Mouse (Mus musculus): ENCODE data around the gene Sestd1.

Sestd1 gene

DNA sequence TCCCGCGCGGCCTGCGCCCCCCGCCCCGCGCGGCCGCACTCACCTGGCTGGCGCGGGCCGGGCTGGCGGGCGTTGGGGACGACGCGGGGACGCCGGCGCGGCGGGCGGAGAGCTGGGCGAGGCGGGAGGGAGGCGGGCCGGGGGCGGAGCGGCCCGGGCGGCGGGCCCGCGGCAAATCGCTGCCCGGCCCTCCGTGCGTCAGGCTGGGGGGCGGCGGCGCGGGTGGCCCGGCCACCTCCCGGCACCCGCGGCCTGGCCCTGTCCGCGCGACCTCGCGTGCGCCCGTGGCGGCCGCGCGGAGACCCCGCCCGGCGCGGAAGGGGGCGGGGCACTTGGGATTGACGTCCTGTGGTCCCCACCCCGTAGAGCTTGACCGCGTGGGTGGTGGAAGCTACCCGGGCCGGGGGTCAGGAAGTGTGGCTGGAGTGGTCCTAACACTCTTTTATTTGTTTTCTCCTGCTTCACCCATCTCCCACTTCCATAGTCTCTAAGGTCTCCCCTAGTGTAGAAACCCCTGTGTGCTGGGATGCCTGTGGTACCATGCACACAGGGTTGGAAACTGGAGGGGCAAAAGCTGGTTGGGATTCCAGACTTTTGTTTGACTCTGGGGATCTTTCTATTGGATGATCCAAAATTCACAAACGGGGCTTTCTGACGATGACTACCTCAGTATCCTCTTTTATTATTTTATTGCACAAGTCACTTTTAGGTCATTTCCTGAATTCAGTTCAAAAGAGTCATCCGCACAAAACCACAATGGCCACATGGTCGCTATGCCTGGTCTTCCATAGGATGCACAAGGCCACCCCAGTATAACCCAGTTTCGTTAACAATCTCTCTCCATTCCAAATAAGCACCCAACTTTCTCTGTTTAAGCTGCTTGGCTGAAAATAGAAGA lies at the start of gene Sestd1:
Gene Sestd1 (minus strand): TSS at position 81 of the 898 bp plus-strand sequence.
- peak; percentile 74 for DNase-seq

DNA sequence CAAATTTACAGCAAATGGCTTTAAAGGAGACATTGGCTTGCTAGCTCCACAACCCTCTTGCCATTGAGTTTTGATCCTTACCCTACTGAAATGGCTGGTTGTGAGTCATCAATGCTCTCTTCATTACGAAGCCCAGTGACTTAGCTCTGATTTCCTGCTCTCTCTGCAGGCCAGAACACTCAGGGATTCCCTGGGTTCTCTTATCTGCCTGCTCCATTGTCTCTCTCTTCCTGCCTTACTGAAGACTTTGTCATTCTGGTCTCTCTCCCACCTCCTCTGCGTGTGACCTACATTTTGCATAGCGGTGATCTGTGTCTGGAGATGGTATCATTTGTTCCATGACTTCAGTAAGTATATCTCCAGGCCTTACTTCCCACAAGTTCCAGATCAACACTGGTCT lies 46.9 kb upstream of the Sestd1 start:
- no peak for DNase-seq

DNA sequence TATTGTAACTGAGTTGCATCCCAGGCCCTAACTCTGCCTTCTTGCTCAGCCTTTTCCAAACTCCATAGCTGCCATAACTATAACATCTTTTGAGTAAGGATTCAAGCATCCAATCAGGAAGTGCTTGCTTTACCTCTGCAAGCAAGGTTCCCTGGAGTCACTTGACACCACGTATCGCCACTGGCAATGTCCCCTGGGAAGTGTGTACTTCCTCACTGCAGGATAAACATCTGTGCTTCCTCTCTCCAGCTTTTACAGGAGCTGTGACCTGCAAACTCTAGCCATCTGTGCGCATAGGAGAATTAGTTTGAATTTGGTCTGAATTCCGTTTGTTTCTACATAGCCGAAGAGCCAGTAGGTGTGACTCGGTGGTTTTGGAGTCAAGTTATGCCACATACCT lies 43.3 kb upstream of the Sestd1 start:
- DNase-seq, result no peak

DNA sequence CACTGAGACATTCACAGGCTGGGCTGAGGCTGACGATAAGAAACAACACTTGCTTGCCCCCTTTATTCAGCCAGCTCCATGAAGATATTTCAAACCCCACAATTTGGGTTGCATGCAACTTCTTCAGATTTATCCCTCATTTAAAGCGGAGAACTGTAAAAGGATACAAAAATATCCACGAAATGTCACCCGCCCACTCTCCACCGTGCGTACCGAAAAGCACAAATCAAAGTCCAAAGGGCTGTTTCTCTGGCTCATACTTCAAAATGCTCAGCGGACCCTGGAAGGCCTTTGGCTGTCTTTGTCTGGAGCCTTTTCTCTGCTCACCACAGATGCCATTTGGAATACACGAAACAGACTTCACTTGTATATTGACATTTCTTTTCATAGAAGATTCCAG lies 42.8 kb upstream of the Sestd1 start:
- DNase-seq, result no peak

DNA sequence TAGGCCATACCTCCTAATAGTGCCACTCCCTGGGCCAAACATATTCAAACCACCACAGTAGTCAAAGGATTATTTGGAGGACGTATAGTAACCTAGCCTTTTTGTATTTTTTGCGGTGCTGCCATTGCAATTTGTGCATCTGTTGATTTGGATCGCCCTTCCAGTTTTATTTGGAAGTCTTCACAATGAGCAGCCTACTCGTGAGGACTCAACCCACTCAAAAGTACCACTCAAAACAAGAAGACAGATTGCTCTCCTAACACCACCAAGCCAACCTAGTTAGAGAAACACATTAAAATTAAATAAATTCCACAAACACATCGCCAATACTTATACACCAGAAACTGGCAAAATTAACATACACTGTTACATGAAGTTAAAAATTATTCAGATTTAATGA lies 38.8 kb upstream of the Sestd1 start:
- DNase-seq, result no peak

DNA sequence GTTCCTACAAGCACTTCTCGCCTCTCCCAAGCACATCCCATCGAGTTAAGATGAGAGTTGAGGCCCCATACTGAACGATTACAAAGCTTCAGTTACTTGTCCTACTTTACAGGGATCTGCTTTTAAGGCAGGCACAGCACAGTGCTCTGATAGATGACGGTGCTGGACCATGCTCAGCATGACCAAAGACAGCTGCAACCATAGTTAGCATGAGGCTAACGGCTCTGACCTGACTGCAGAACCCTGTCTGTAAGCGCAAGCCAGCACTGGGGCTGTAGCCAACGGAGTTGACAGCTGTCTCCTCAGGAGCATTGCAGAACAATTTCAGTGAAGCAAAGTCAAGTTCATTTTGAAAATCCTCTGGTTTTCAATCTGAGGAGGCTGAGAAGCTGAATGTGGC lies 36.6 kb upstream of the Sestd1 start:
- peak; percentile 67 for DNase-seq

DNA sequence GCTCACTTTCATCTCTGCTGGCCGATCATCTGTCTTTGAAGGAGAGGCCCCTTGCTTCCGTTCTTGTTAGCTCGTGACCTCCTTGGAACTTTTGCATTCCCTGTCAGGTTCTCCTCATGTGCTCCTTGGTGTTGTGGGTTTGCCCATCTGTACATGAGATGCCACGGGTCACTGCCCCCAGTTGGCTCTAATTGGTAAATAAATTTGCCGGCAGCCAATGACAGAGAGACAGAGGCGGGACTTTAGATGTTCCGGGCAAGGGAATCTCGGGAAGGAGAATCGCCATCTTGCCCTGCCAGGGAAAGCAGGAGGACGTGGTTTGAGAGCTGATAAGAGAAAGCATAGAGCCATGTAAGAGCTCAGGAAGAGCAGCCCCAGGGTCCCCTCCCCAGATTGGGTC lies 33.5 kb upstream of the Sestd1 start:
- no peak for DNase-seq

DNA sequence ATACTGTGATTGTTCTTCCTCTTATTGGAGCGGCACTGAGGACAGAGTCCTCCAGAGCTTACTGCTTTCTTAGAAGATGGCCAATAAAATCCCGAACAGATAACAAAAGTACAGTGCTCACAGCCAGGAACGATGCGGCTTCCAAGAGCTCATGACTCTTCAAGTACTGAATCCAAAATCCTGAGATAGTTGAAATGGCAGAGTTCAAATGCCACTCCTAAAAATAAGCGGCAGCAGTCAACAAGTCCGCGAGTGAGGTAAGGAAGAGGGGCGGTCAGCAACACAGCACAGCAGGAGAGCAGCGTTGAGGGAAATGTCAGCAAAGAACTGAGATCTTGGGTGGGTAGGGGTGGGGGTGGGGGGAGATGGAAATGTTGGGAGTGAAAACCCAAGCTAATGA lies 32.2 kb upstream of the Sestd1 start:
- DNase-seq, result no peak

DNA sequence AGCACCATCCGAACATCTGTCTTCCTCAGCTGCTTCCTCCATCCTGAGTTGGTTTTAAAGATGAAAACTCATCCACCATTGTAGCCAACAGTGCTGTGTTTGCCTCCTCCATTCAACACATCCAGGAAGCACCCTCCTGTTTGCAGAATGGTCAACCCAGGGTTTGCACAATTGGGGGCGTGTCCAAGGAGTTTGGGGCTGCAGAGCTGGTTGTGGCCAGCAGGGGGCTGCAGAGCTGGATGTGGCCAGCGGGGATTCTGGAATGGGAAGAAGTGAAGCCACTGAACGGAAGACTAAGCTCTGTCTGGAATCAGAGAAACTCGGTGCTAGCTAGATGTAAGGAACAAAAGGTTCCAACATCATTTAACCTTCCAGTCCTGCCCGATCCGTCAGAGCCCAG lies 28.9 kb upstream of the Sestd1 start:
- DNase-seq, result peak; percentile 69

DNA sequence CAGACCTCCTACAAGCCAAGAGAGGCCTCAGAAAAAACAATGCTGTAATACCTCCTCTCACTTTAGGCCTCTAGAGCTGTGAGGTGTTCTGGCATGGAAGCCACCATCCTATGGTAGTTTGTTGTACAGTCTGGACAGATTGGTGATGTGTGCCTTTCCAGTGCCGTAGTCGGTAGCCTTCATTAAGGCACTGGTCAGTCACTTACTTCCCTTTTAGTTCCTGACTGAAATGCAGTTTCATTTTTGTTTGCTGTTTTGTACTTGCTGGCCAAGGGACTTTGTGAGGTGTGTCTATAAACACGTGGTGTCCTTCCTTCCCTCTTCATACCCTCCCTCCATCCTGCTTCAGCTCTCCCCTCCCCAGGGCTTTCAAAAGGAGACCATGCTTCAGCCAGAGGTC lies 24.1 kb upstream of the Sestd1 start:
- DNase-seq, result no peak

DNA sequence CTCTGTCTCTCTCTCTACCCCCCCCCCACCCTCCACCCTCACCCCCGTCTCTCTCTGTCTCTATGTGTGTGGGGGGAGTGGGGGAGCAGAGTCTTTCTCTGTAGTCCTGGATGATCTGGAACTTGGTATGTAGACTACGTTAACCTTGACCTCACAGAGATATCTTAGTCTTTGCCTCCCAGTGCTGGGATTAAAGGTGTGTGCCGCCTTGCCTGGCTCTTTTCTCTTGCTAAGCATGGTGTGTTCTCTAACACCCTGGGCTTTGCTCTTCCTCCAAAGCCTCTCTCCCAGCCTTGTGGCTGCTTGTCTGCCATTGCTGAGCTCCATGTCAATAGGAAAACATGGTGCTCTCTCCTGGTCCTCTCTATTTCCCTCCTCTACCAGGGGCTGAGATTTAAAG lies 23.3 kb upstream of the Sestd1 start:
- no peak for DNase-seq

DNA sequence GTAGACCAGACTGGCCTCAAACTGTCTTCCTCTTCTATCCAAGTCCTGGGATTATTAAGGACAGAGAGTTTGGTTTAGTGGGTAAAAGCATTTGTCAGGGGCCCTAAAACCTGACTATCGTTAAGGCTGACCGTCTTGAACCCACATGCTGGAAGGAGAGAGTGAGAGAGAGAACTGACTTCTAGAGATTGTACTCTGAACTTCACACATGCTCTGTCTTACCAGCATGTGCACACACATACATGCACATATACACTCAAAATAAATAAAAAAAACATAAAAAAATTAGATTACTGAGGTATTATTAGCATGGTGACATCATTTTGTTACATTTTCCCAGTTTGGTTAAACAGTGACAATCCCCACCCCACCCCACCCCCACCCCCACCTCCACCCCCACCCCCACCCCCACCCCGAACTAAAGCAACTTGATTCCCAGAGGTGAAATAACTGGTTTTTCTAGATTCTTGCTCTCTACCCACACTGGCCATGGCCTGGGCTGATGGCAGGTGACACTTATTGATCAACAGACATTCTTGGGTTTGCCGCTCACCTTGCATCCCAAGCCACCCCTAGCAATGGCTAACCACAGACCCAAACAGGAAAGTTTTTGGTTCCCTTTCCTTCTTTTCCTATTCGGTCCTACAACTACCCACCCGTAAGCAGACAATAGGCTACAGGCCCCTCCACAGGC lies 22.4 kb upstream of the Sestd1 start:
- no peak for DNase-seq

DNA sequence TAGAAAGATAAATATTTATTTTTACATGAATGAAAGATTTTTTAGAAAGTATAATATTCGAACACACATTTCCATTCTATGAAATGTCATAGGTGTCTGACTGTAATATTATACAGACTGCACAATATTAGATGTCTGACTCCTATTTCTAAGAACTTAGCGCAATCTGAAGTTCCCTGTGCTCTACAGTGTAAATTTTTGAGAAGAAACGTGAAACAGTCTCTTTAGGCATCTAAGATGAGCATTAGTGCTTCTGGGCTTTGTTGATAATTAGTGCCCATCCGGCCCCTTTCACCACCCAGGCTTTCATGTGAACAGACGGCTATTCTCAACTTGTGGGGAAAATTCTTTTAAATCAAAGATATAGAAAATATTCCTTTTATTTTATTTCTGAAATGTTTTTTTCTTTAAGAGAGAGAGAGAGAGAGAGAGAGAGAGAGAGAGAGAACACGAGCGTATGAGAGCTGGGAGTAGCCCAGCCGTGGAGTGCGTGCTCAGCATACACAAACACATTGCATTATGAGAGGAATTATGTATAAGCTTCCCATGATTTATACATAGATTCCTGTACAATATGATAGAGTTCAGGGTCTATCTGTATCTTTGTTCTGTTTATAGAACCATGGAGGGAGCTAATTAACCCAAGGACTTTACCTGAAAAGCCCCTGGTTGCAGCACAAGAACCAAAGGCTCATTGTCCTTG lies 21.4 kb upstream of the Sestd1 start:
- DNase-seq, result no peak

DNA sequence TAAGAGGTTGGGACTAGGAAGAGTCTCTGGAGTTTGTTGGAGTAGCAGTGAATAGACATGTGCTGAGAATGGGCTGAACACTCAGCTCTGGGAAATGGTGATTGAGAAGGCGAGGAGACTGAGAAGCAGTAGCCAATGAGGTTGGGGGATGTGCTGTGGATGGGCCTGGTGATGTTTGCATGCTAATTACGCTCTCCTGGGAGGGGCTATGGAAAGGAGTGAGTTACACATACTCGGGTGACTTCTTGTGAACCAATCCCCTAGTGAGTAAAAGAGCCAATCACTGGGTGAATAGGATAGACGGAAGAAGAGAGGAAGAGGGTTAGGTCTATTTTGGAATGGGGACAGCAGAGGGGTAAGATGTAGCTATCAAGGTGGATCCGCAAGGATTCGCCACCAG lies 9.3 kb upstream of the Sestd1 start:
- no peak for DNase-seq

DNA sequence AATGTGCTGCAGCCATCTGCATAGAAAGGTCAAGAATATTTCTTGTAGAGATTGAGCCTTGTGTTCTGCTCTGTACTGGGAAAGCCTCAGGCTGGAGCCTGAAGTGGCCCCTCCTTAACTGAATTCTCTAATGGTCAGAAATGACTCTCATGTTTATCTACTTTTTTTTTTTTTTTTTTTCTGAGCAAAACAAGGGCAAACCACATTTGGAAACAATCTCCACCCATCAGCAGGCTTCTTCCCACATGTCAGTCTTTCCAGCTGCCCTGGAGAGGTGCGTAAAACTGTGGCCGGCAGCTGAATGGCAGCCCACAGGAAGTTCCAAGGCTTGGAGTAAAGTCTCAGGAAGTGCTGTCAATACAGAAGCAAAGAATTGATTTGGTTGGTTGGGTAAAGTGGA lies 6.4 kb upstream of the Sestd1 start:
- DNase-seq, result no peak

DNA sequence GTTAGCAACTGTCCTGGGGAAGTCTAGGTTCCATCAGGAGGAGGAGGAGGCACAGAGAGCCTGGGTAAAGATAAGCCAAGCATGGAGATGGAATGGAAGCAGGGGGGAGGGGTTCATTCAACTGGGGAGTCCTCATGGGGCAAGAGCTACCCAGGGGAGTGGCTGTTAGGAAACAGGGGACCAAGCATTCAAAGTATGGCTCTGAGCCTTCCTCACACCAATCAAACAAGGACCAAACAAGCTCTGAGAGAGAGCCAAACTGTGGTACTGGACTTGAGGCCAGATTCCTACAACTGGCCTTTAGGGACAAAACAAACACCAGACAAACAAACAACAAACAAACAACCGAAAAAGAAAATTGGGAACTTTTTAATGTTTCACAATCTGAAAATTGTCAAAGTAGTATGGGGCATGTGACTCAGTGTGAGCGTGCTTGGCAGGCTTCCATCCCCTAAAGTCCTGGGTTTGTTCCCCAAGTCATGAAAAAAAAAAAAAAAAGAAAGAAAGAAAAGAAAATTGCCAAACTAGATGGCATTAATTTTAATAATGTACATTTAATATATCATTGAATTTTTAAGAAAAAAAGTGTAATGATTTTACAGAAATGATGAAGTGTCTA lies 4.0 kb upstream of the Sestd1 start:
- no peak for DNase-seq

DNA sequence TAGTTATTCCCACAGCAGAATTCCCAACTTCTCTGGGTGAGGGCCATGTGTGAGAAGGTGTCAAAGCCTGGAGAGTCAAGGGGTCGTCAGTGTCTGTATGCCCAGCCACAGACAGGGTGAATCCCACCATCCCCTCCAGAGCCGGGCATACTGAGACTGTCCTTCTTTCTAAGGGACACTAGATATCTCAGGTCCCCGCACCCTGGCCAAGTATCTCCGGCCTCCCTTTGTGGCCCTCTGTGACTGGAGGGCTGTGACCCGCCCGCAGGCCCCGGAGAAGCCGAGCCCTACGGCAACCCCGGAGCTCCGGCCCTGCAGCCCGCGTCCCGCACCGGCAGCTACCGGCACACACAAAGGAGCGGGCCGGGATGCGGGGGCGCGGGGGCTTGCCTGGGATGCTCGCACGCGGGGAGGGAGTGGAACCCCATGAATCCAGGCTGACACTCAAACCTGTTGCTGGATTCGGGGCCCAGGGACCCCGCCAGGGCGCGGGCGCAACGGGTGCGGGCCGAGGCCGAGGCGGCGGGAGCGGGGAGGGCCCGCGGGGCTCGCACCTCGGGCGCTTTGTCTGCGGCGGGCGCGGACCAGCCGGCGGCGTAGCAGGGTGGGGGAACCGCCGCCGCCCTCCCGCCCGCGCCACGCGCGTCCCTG lies 406 bp downstream of the Sestd1 start:
- DNase-seq, result no peak

DNA sequence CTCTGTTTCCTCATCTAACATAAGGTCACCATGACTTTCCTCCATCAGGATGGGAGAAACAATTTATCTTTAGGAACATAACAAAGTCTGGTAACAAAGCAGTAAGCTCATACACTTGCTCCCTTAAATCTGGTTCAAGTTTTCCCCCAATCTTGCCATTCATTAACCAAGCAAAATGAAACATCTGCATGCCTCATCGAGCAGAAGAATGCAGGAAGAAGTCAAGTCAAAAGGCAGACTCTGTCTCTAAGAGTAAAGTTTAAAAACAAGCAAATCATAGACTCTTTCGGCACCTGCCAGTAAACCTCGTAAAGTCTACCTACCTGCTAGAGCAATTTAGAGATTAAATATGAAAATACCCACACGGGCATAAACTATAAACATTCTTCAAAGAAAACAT lies 3.1 kb downstream of the Sestd1 start:
- no peak for DNase-seq

DNA sequence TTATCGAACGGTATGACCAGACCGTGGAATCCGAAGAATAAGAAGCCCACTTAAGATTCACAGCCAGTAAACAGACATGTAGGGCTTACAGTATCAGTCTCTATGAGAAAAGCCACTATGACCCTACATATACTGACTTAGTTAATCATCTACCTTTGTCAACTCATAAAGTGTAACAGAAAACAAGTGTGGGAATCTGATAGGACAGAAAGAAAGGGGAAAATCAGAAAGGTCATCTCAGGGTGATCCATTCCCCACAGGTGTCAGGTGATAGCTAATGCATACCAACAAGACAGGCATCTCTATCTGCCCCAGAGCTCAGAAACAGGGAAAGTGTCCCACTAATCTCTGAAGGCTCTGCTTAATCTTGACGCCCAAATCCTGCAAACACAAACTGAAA lies 4.5 kb downstream of the Sestd1 start:
- no peak for DNase-seq

DNA sequence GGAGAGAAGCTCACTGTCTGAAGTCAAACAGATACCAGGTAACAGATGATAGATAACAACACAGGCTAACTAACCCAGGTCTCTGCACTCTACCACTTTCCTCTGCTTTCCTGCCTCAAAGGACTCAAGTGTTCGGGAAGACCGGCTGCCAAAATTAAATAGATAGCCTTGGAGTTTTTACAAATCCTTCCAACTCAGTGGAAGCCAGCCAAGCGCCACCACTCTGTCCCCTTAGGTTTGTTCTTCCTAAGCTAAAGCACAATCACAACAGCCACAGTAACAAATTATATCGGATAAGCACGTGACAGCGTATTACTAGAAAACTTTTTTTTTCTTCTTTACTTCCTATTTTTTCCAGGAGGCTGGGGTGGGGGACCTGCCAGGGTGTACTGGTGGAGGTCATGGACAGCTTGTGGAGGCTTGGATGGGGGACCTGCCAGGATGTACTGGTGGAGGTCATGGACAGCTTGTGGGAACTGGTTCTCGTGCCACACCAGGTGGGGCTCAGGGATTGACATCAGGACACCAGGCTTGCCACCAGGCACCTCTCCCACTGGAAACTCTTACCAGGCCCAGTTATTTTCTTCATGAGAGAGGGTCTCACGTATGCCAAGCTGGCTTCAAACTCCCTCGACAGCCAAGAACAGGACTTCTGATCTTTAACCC lies 5.3 kb downstream of the Sestd1 start:
- DNase-seq, result no peak

DNA sequence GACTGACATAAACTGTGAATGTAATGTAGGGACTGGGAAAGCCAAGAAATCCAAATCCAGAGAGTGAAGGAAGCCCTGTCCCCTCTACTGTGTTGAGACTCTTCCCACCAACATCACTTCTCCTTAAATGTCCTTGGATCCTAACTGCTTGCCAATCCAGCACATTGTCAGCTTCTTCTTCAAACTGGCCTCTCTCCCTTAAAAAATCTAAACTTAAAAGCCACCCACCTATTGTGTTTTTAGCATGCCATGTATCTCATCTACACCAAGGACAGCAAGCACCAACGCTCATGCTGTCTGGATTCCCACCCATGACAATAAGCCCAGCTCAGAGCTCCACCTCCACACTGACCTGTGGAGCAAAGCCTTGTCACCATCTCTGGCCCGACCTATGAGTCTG lies 7.4 kb downstream of the Sestd1 start:
- no peak for DNase-seq

DNA sequence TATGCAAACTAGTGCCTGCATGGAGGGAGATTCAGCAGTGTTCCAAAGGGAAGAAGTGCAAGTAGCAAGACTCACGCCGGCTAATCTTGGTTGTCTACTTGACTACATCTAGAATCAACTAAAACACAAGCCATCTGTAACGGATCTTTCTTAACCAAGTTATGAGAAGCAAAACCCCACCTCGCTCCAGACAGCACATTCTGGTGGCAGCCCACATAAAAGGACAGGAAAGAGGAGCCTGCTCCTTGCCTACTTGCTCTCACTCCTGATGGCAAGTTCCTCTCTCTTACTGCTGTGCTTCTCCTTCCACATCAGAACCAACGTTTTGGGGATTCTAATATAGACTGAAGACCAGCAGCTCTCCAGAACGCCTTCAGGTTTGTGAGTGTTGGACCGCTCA lies 9.6 kb downstream of the Sestd1 start:
- no peak for DNase-seq

Data from lung, postnatal 14 days (tissue).